Mouse (Mus musculus) ES-Bruce4 (cell line): ENCODE results near the gene Mgst3.

Source experiments
- CTCF ChIP-seq: IDR thresholded peaks from one replicate; pipeline ENCODE4 v1.8.1; 2011; ENCODE audit warnings: low read depth, low read length
- POLR2A ChIP-seq: IDR thresholded peaks from one replicate; pipeline ENCODE4 v1.8.1; 2011; ENCODE audit warnings: low read length; ENCODE audit not compliant: insufficient read depth

GRCm38 (mm10) chr1:167368513-167368912 is 25.1 kb downstream of the Mgst3 start:
- no peak for TF ChIP-seq CTCF
- no peak for TF ChIP-seq POLR2A
